Mouse (Mus musculus) erythroblast, embryonic 14.5 days (primary cell): Measurements from ENCODE around the gene Nsmce1.

ENCODE experiments used
- GATA1 ChIP-seq: IDR thresholded peaks from 2 replicates; pipeline ENCODE4 v1.6.1; 2012; ENCODE audit warnings: low read length, inconsistent platforms, mixed read lengths
- TAL1 ChIP-seq: IDR thresholded peaks from 3 replicates; pipeline ENCODE4 v1.6.1; 2012; ENCODE audit warnings: low read length, inconsistent platforms, mixed read lengths

GRCm38 (mm10) chr7:125517470-125517869 is 26.1 kb upstream of the Nsmce1 start:
- TF ChIP-seq GATA1, result no peak
- no peak for TF ChIP-seq TAL1
